Mouse (Mus musculus): ENCODE results near the gene Syt14. TPM values are rescaled to one million over a fixed set of nuclear protein-coding genes. Genes with fewer than 3 reads are reported as not detected.
A peak's percentile ranks its signal among the peaks of the same experiment; 100 is the strongest.

Gene Syt14
- total and polyA plus RNA-seq, 3 experiments: not detected

GRCm38 (mm10) chr1:192849616-192850015 lies 186.0 kb downstream of the Syt14 start:
- Histone ChIP-seq H3K79me2 (replicated peaks; ENCODE audit: control insufficient read depth, extremely low read depth, insufficient read depth, poor library complexity, severe bottlenecking) (no peaks in the 10 kb centered on the region), H3K4me1 (ENCODE audit: control insufficient read depth in 1 of 2, insufficient read depth in 2 of 2) (peaks cover 0 to 33% of the 10 kb centered on the region in 2 experiments; a peak in 2 of 4 replicates), H3K4me2 (ENCODE audit: insufficient read depth, low read depth, poor library complexity, severe bottlenecking) (no peak overlapping the region), H3K4me3 (replicated peaks in 1 of 3; ENCODE audit: low read depth in 2 of 3, low read length in 2 of 3, poor library complexity in 1 of 3) (no peak overlapping the region), H3K9me3 (replicated peaks; ENCODE audit: low read length) (no peaks in the 10 kb centered on the region), H3K27me3 (replicated peaks) (peaks cover 12% of the 10 kb centered on the region), H3K9ac (ENCODE audit: insufficient read depth, low read depth) (no peak overlapping the region), H3K27ac (ENCODE audit: insufficient read depth, low read depth) (no peak overlapping the region), H3K36me3 (replicated peaks in 1 of 2; ENCODE audit: control insufficient read depth in 1 of 2, insufficient read depth in 1 of 2, low read length in 1 of 2) (no peaks in the 10 kb centered on the region)
- TF ChIP-seq USF2 (conservative IDR thresholded peaks at IDR 0.05; ENCODE audit: low read depth, low read length) (no peak), EP300 (IDR thresholded peaks at IDR 0.05; ENCODE audit: low read length) (no peak), POLR2A (IDR thresholded peaks at IDR 0.05; ENCODE audit: low read depth, low read length) (no peak), USF1 (IDR thresholded peaks at IDR 0.05; ENCODE audit: low read depth, low read length) (no peak), ZKSCAN1 (IDR thresholded peaks at IDR 0.05; ENCODE audit: borderline replicate concordance, low read depth, low read length) (no peak), CHD2 (IDR thresholded peaks at IDR 0.05; ENCODE audit: low read length) (no peak), MAX (IDR thresholded peaks at IDR 0.05; ENCODE audit: low read length) (no peak), NRF1 (IDR thresholded peaks at IDR 0.05; ENCODE audit: low read depth, low read length) (no peak), KAT2A (IDR thresholded peaks at IDR 0.05; ENCODE audit: insufficient replicate concordance, low read length) (no peak), UBTF (IDR thresholded peaks at IDR 0.05; ENCODE audit: low read depth, low read length) (no peak), HCFC1 (IDR thresholded peaks at IDR 0.05; ENCODE audit: low read depth, low read length) (no peak), MEF2A (IDR thresholded peaks at IDR 0.05; ENCODE audit: borderline replicate concordance, low read depth, low read length) (no peak), POLR2AphosphoS2 (IDR thresholded peaks at IDR 0.05; ENCODE audit: low read depth, low read length) (no peak), TCF12 (IDR thresholded peaks at IDR 0.05; ENCODE audit: low read depth, low read length) (no peak), IRF4 (IDR thresholded peaks at IDR 0.05; ENCODE audit: low read depth, low read length) (no peak), JUND (conservative IDR thresholded peaks at IDR 0.05; ENCODE audit: low read depth, low read length) (no peak)
- DNase-seq (ENCODE audit: extremely low read depth): peak; percentile 7
- dilution Hi-C loops (cut with MboI; ENCODE audit: extremely low pct_ligation_motif_present, extremely low pct_unique_long_range_greater_than_20kb, low sequenced_read_pairs): no loop called here
- in situ Hi-C loops (cut with MboI; ENCODE audit: low pct_ligation_motif_present, low pct_unique_long_range_greater_than_20kb, low sequenced_read_pairs): no loop called here

- no peak overlapping the region for H3K4me2 ChIP-seq (ENCODE audit: insufficient read depth, low read depth, poor library complexity, severe bottlenecking)
- no peak overlapping the region for H3K27ac ChIP-seq (ENCODE audit: insufficient read depth, low read depth)
- no peak overlapping the region for H3K4me3 ChIP-seq (replicated peaks in 1 of 3; ENCODE audit: low read depth in 2 of 3, low read length in 2 of 3, poor library complexity in 1 of 3)
- H3K79me2 ChIP-seq (replicated peaks; ENCODE audit: control insufficient read depth, extremely low read depth, insufficient read depth, poor library complexity, severe bottlenecking): no peaks in the 10 kb centered on the region
- peaks cover 5% of the 10 kb centered on the region for H3K27me3 ChIP-seq (replicated peaks)
- in situ Hi-C loops (cut with MboI; ENCODE audit: low pct_ligation_motif_present, low pct_unique_long_range_greater_than_20kb, low sequenced_read_pairs) (no loop called here), dilution Hi-C loops (cut with MboI; ENCODE audit: extremely low pct_ligation_motif_present, extremely low pct_unique_long_range_greater_than_20kb, low sequenced_read_pairs) (no loop called here)
- no peaks in the 10 kb centered on the region for H3K9me3 ChIP-seq (replicated peaks; ENCODE audit: low read length)
- peaks cover 0 to 30% of the 10 kb centered on the region in 2 experiments; a peak in 2 of 4 replicates for H3K4me1 ChIP-seq (ENCODE audit: control insufficient read depth in 1 of 2, insufficient read depth in 2 of 2)
- DNase-seq (ENCODE audit: extremely low read depth): no peak
- no peak overlapping the region for H3K9ac ChIP-seq (ENCODE audit: insufficient read depth, low read depth)
- TF ChIP-seq SIN3A (IDR thresholded peaks at IDR 0.05; ENCODE audit: low read length): no peak
- H3K36me3 ChIP-seq (replicated peaks in 1 of 2; ENCODE audit: control insufficient read depth in 1 of 2, insufficient read depth in 1 of 2, low read length in 1 of 2): no peaks in the 10 kb centered on the region
Observed at GRCm38 (mm10) chr1:192847254-192847653, 188.3 kb downstream of the Syt14 start.

Other genes starting within 250 kb of the Syt14 start
- gene Sertad4, start 180.0 kb downstream of the Syt14 start, total RNA-seq (2012; rRNA removed): not detected in 2 replicates
- gene Sertad4, start 180.0 kb downstream of the Syt14 start, total RNA-seq (2014; rRNA removed): 0.07 TPM in 1 of 2 replicates, not detected in the other
- 0.15 and 0.74 TPM in 2 replicates for gene Sertad4, start 180.0 kb downstream of the Syt14 start, polyA plus RNA-seq (2012; ENCODE audit: insufficient read length, low read depth)
- gene Diexf, start 94.5 kb upstream of the Syt14 start, total RNA-seq (2012; rRNA removed): 17.8 and 20.9 TPM in 2 replicates
- gene Diexf, start 94.5 kb upstream of the Syt14 start, total RNA-seq (2014; rRNA removed): 10.7 and 11.4 TPM in 2 replicates
- gene Diexf, start 94.5 kb upstream of the Syt14 start, polyA plus RNA-seq (2012; ENCODE audit: insufficient read length, low read depth): 34.9 and 39.7 TPM in 2 replicates
- 9.7 and 13.0 TPM in 2 replicates for gene Irf6, start 117.3 kb upstream of the Syt14 start, total RNA-seq (2012; rRNA removed)
- 0.31 and 0.58 TPM in 2 replicates for gene Irf6, start 117.3 kb upstream of the Syt14 start, total RNA-seq (2014; rRNA removed)
- 0.35 and 0.43 TPM in 2 replicates for gene Irf6, start 117.3 kb upstream of the Syt14 start, polyA plus RNA-seq (2012; ENCODE audit: insufficient read length, low read depth)
- gene A130010J15Rik, start 132.3 kb upstream of the Syt14 start, total RNA-seq (2012; rRNA removed): 20.8 and 22.4 TPM in 2 replicates
- gene A130010J15Rik, start 132.3 kb upstream of the Syt14 start, total RNA-seq (2014; rRNA removed): 18.6 and 19.4 TPM in 2 replicates
- 6.5 and 9.1 TPM in 2 replicates for gene A130010J15Rik, start 132.3 kb upstream of the Syt14 start, polyA plus RNA-seq (2012; ENCODE audit: insufficient read length, low read depth)
- gene Traf3ip3, start 165.9 kb upstream of the Syt14 start, total RNA-seq (2012; rRNA removed): 72.9 and 80.1 TPM in 2 replicates
- gene Traf3ip3, start 165.9 kb upstream of the Syt14 start, total RNA-seq (2014; rRNA removed): 68.8 and 76.0 TPM in 2 replicates
- gene Traf3ip3, start 165.9 kb upstream of the Syt14 start, polyA plus RNA-seq (2012; ENCODE audit: insufficient read length, low read depth): 60.9 and 96.4 TPM in 2 replicates
- 10.1 and 10.2 TPM in 2 replicates for gene Lamb3, start 171.9 kb upstream of the Syt14 start, total RNA-seq (2012; rRNA removed)
- gene Lamb3, start 171.9 kb upstream of the Syt14 start, total RNA-seq (2014; rRNA removed): 14.1 and 14.6 TPM in 2 replicates
- 7.8 and 12.3 TPM in 2 replicates for gene Lamb3, start 171.9 kb upstream of the Syt14 start, polyA plus RNA-seq (2012; ENCODE audit: insufficient read length, low read depth)
- gene Hsd11b1, start 228.3 kb upstream of the Syt14 start, total RNA-seq (2012; rRNA removed): 1.5 and 2.0 TPM in 2 replicates
- 4.8 and 5.7 TPM in 2 replicates for gene Hsd11b1, start 228.3 kb upstream of the Syt14 start, total RNA-seq (2014; rRNA removed)
- 5.5 and 6.3 TPM in 2 replicates for gene Hsd11b1, start 228.3 kb upstream of the Syt14 start, polyA plus RNA-seq (2012; ENCODE audit: insufficient read length, low read depth)
- not detected in 2 replicates for gene G0s2, start 237.4 kb upstream of the Syt14 start, total RNA-seq (2012; rRNA removed)
- not detected in 2 replicates for gene G0s2, start 237.4 kb upstream of the Syt14 start, total RNA-seq (2014; rRNA removed)
- gene G0s2, start 237.4 kb upstream of the Syt14 start, polyA plus RNA-seq (2012; ENCODE audit: insufficient read length, low read depth): not detected in 2 replicates